Mouse (Mus musculus): ENCODE results near the gene Cabin1. TPM values are rescaled to one million over a fixed set of nuclear protein-coding genes. Genes with fewer than 3 reads are reported as not detected.
A peak's percentile ranks its signal among the peaks of the same experiment; 100 is the strongest.
"Not testable (repeated sequence)": the region's sequence is repeated elsewhere in the genome, so short reads cannot be mapped to it uniquely, and the experiment has no call there.

Gene Cabin1
- total RNA-seq, 2 experiments from 2014 or later = 78.0 to 79.3 TPM

- Histone ChIP-seq H3K4me3 (no peak overlapping the region), H3K27ac (no peak overlapping the region)
- no peak for TF ChIP-seq CTCF (IDR thresholded peaks at IDR 0.05)
- no peak for DNase-seq (ENCODE audit: extremely low spot score in 1 of 2, low spot score in 2 of 2)
- intact Hi-C loops (cut with DNase I) = no loop called here
Measured at GRCm38 (mm10) chr10:75785442-75785841, 21.3 kb upstream of the Cabin1 start.

- no peak for DNase-seq (ENCODE audit: extremely low spot score in 1 of 2, low spot score in 2 of 2)
- no peak for TF ChIP-seq CTCF (IDR thresholded peaks at IDR 0.05)
Measured at GRCm38 (mm10) chr10:75780769-75781578, 16.8 kb upstream of the Cabin1 start, which contains the start of the genes Gm20441 and Gstt3. Gm20441 (minus strand) TSS chr10:75780954. Gstt3 (minus strand) TSS chr10:75781414.

GRCm38 (mm10) chr10:75779206-75780174 is 15.3 kb upstream of the Cabin1 start:
- intact Hi-C loops (cut with DNase I) = no loop called here
- DNase-seq (ENCODE audit: extremely low spot score in 1 of 2, low spot score in 2 of 2) = no peak
- H3K27ac ChIP-seq = no peak overlapping the region
- no peak for TF ChIP-seq CTCF (IDR thresholded peaks at IDR 0.05)
- H3K4me3 ChIP-seq = no peak overlapping the region

More at GRCm38 (mm10) chr10:75780769-75781578, 16.8 kb upstream of the Cabin1 start, which contains the start of the genes Gm20441 and Gstt3:
- Histone ChIP-seq H3K27ac (no peak within 1 kb of the TSS), H3K4me3 (peak within 1 kb of the TSS; percentile 39)
- intact Hi-C loops (cut with DNase I) = no loop called here

GRCm38 (mm10) chr10:75777885-75778284 is 13.7 kb upstream of the Cabin1 start:
- intact Hi-C loops (cut with DNase I) = no loop called here

GRCm38 (mm10) chr10:75776562-75776961 is 12.4 kb upstream of the Cabin1 start:
- H3K27ac ChIP-seq = no peak overlapping the region
- no peak for TF ChIP-seq CTCF (IDR thresholded peaks at IDR 0.05)
- intact Hi-C loops (cut with DNase I) = no loop called here
- no peak for DNase-seq (ENCODE audit: extremely low spot score in 1 of 2, low spot score in 2 of 2)
- H3K4me3 ChIP-seq = no peak overlapping the region

More at GRCm38 (mm10) chr10:75777885-75778284, 13.7 kb upstream of the Cabin1 start:
- no peak for DNase-seq (ENCODE audit: extremely low spot score in 1 of 2, low spot score in 2 of 2)
- Histone ChIP-seq H3K27ac (no peak overlapping the region), H3K4me3 (no peak overlapping the region)
- no peak for TF ChIP-seq CTCF (IDR thresholded peaks at IDR 0.05)

- intact Hi-C loops (cut with DNase I) = no loop called here
- TF ChIP-seq CTCF (IDR thresholded peaks at IDR 0.05) = no peak
- no peak for DNase-seq (ENCODE audit: extremely low spot score in 1 of 2, low spot score in 2 of 2)
- Histone ChIP-seq H3K27ac (no peak overlapping the region), H3K4me3 (no peak overlapping the region)
Measured at GRCm38 (mm10) chr10:75774587-75774986, 10.4 kb upstream of the Cabin1 start.

- intact Hi-C loops (cut with DNase I) = no loop called here
- no peak for TF ChIP-seq CTCF (IDR thresholded peaks at IDR 0.05)
- H3K27ac ChIP-seq = no peak overlapping the region
- no peak for DNase-seq (ENCODE audit: extremely low spot score in 1 of 2, low spot score in 2 of 2)
- H3K4me3 ChIP-seq = no peak overlapping the region
Measured at GRCm38 (mm10) chr10:75774102-75774501, 10.0 kb upstream of the Cabin1 start.

GRCm38 (mm10) chr10:75772795-75773664 is 8.9 kb upstream of the Cabin1 start, which contains the start of gene Ddt:
Ddt (minus strand) TSS chr10:75773414.
- intact Hi-C loops (cut with DNase I) = loop anchor here (2.0 kb wide), 1 partner anchor 60 kb away; no protein-coding TSS in a partner anchor
- Histone ChIP-seq H3K27ac (peak within 1 kb of the TSS; percentile 61), H3K4me3 (peak within 1 kb of the TSS; percentile 61)
- peak; percentile 27 for TF ChIP-seq CTCF (IDR thresholded peaks at IDR 0.05)
- peak; percentile 74 to 84 for DNase-seq (ENCODE audit: extremely low spot score in 1 of 2, low spot score in 2 of 2)

- H3K4me3 ChIP-seq; H3K27ac ChIP-seq; intact Hi-C loops (cut with DNase I); DNase-seq (ENCODE audit: extremely low spot score in 1 of 2, low spot score in 2 of 2): not testable (repeated sequence)
Measured at GRCm38 (mm10) chr10:75767756-75768155, 3.6 kb upstream of the Cabin1 start.

GRCm38 (mm10) chr10:75766856-75767255 is 2.7 kb upstream of the Cabin1 start:
- no peak for DNase-seq (ENCODE audit: extremely low spot score in 1 of 2, low spot score in 2 of 2)
- TF ChIP-seq CTCF (IDR thresholded peaks at IDR 0.05) = no peak
- intact Hi-C loops (cut with DNase I) = no loop called here
- Histone ChIP-seq H3K4me3 (no peak overlapping the region), H3K27ac (no peak overlapping the region)
